Mouse (Mus musculus) MEL (cell line): ENCODE measurements around the gene Fgfr2. TPM values are rescaled to one million over a fixed set of nuclear protein-coding genes. Genes with fewer than 3 reads are reported as not detected.

Experiments
- DNase-seq: peaks from one replicate; pipeline ENCODE4 v3.0.0; 2011; ENCODE audit warnings: low read depth, low spot score
- H3K27ac ChIP-seq: 2 replicates; pipeline ENCODE4 v1.5.1; 2012; ENCODE audit warnings: low read depth, mild to moderate bottlenecking, control low read depth, low read length, moderate library complexity; ENCODE audit not compliant: control insufficient read depth
- H3K27me3 ChIP-seq, 2 experiments: fragments of 150-350 bp in 1 of 2; sonication (generic) in 1 of 2; 2 replicates each; pipeline ENCODE4 v1.6.1; 2012; ENCODE audit warnings: low read length in 2 of 2, mild to moderate bottlenecking in 2 of 2, improper control_type of control experiment in 1 of 2, moderate library complexity in 1 of 2; ENCODE audit not compliant: insufficient read depth in 2 of 2, control insufficient read depth in 1 of 2
- H3K36me3 ChIP-seq, 2 experiments: 2 replicates each; pipeline ENCODE4 v1.6.1; 2012 to 2014; ENCODE audit warnings: low read length in 2 of 2, improper control_type of control experiment in 1 of 2, inconsistent platforms in 1 of 2, mild to moderate bottlenecking in 1 of 2; ENCODE audit not compliant: insufficient read depth in 2 of 2, control insufficient read depth in 1 of 2
- H3K4me1 ChIP-seq, 2 experiments: fragments of 150-350 bp in 1 of 2; sonication (generic) in 1 of 2; 2 replicates each; pipeline ENCODE4 v1.6.1; 2012; ENCODE audit warnings: low read length in 2 of 2, improper control_type of control experiment in 1 of 2, mild to moderate bottlenecking in 1 of 2; ENCODE audit not compliant: insufficient read depth in 2 of 2, control insufficient read depth in 1 of 2
- H3K4me3 ChIP-seq, 2 experiments: fragments of 150-350 bp in 1 of 2; sonication (generic) in 1 of 2; 2 replicates each; pipeline ENCODE4 v1.5.1; 2012; ENCODE audit warnings: low read depth in 2 of 2, low read length in 2 of 2, mild to moderate bottlenecking in 2 of 2, moderate library complexity in 2 of 2, control low read depth in 1 of 2, improper control_type of control experiment in 1 of 2; ENCODE audit not compliant: control insufficient read depth in 1 of 2, insufficient read depth in 1 of 2
- H3K79me2 ChIP-seq: 2 replicates; pipeline ENCODE4 v1.6.1; 2012; ENCODE audit warnings: mild to moderate bottlenecking, low read length, moderate library complexity; ENCODE audit not compliant: control insufficient read depth, poor library complexity, insufficient read depth
- H3K9ac ChIP-seq: 2 replicates; pipeline ENCODE4 v1.6.1; 2012; ENCODE audit warnings: low read depth, mild to moderate bottlenecking, control low read depth, low read length, moderate library complexity; ENCODE audit not compliant: control insufficient read depth, poor library complexity, severe bottlenecking
- H3K9me3 ChIP-seq: fragments of 150-350 bp; sonication (generic); replicated peaks from 2 replicates; pipeline ENCODE4 v1.6.1; 2012; ENCODE audit warnings: mild to moderate bottlenecking, low read length, improper control_type of control experiment, moderate library complexity; ENCODE audit not compliant: insufficient read depth
- BHLHE40 ChIP-seq: IDR thresholded peaks from 2 replicates; pipeline ENCODE4 v1.6.1; 2012; ENCODE audit warnings: low read depth, mild to moderate bottlenecking, inconsistent platforms, low read length, improper control_type of control experiment, borderline replicate concordance
- CHD1 ChIP-seq: IDR thresholded peaks from 2 replicates; pipeline ENCODE4 v1.6.1; 2012; ENCODE audit warnings: low read depth, mild to moderate bottlenecking, inconsistent platforms, low read length, improper control_type of control experiment
- CTCF ChIP-seq, 3 experiments: IDR thresholded peaks in 2 of 3; conservative IDR thresholded peaks in 1 of 3; 2 replicates each; pipeline ENCODE4 v1.5.1; 2011 to 2012; ENCODE audit warnings: low read length in 3 of 3, low read depth in 2 of 3, mild to moderate bottlenecking in 2 of 3, improper control_type of control experiment in 1 of 3, inconsistent platforms in 1 of 3, mixed read lengths in 1 of 3, moderate library complexity in 1 of 3; ENCODE audit not compliant: control insufficient read depth in 1 of 3, insufficient read depth in 1 of 3, poor library complexity in 1 of 3, severe bottlenecking in 1 of 3
- E2F4 ChIP-seq: IDR thresholded peaks from 2 replicates; pipeline ENCODE4 v1.6.1; 2011; ENCODE audit warnings: low read depth, low read length, improper control_type of control experiment, borderline replicate concordance
- GABPA ChIP-seq: IDR thresholded peaks from 2 replicates; pipeline ENCODE4 v1.6.1; 2012; ENCODE audit warnings: low read depth, mild to moderate bottlenecking, inconsistent platforms, low read length, improper control_type of control experiment, moderate library complexity
- HCFC1 ChIP-seq: IDR thresholded peaks from 2 replicates; pipeline ENCODE4 v1.6.1; 2012; ENCODE audit warnings: low read depth, mild to moderate bottlenecking, inconsistent platforms, low read length, improper control_type of control experiment, moderate library complexity
- JUND ChIP-seq: IDR thresholded peaks from 2 replicates; pipeline ENCODE4 v1.6.1; 2011; ENCODE audit warnings: low read depth, mild to moderate bottlenecking, improper control_type of control experiment, low read length
- KAT2A ChIP-seq: conservative IDR thresholded peaks from 2 replicates; pipeline ENCODE4 v1.6.1; 2012; ENCODE audit warnings: low read depth, low read length, improper control_type of control experiment, inconsistent platforms
- MAFK ChIP-seq: IDR thresholded peaks from 2 replicates; pipeline ENCODE4 v1.6.1; 2011; ENCODE audit warnings: low read depth, mild to moderate bottlenecking, low read length, improper control_type of control experiment, borderline replicate concordance
- MAX ChIP-seq: IDR thresholded peaks from 2 replicates; pipeline ENCODE4 v1.6.1; 2011; ENCODE audit warnings: low read length, improper control_type of control experiment
- MAZ ChIP-seq: IDR thresholded peaks from 2 replicates; pipeline ENCODE4 v1.6.1; 2012; ENCODE audit warnings: low read depth, mild to moderate bottlenecking, inconsistent platforms, low read length, improper control_type of control experiment
- MEF2A ChIP-seq: IDR thresholded peaks from 2 replicates; pipeline ENCODE4 v1.6.1; 2014; ENCODE audit warnings: low read depth, mild to moderate bottlenecking, inconsistent platforms, low read length, improper control_type of control experiment; ENCODE audit not compliant: poor library complexity, insufficient replicate concordance, severe bottlenecking; ENCODE audit errors: extremely low read depth
- MYB ChIP-seq: IDR thresholded peaks from 2 replicates; pipeline ENCODE4 v1.6.1; 2011; ENCODE audit warnings: mild to moderate bottlenecking, low read depth, low read length, improper control_type of control experiment
- MYC ChIP-seq: IDR thresholded peaks from 2 replicates; pipeline ENCODE4 v1.6.1; 2011; ENCODE audit warnings: low read depth, mild to moderate bottlenecking, low read length, improper control_type of control experiment, moderate library complexity
- NRF1 ChIP-seq: IDR thresholded peaks from 2 replicates; pipeline ENCODE4 v1.6.1; 2014; ENCODE audit warnings: low read depth, mild to moderate bottlenecking, inconsistent platforms, low read length, improper control_type of control experiment, moderate library complexity; ENCODE audit not compliant: poor library complexity, insufficient read depth, severe bottlenecking
- POLR2A ChIP-seq, 2 experiments: IDR thresholded peaks; 2 replicates each; pipeline ENCODE4 v1.6.1; 2011 to 2012; ENCODE audit warnings: low read length in 2 of 2, mild to moderate bottlenecking in 2 of 2, control low read depth in 1 of 2, improper control_type of control experiment in 1 of 2, low read depth in 1 of 2, moderate library complexity in 1 of 2; ENCODE audit not compliant: control insufficient read depth in 1 of 2, insufficient read depth in 1 of 2, poor library complexity in 1 of 2
- POLR2AphosphoS5 ChIP-seq: IDR thresholded peaks from 2 replicates; pipeline ENCODE4 v1.6.1; 2012; ENCODE audit warnings: low read depth, borderline replicate concordance, mild to moderate bottlenecking, inconsistent platforms, low read length, moderate library complexity, mixed read lengths
- RAD21 ChIP-seq: IDR thresholded peaks from 2 replicates; pipeline ENCODE4 v1.6.1; 2011; ENCODE audit warnings: mild to moderate bottlenecking, low read depth, low read length, improper control_type of control experiment
- SIN3A ChIP-seq: IDR thresholded peaks from 2 replicates; pipeline ENCODE4 v1.6.1; 2012; ENCODE audit warnings: low read length, improper control_type of control experiment, inconsistent platforms
- SMC3 ChIP-seq: IDR thresholded peaks from 2 replicates; pipeline ENCODE4 v1.6.1; 2011; ENCODE audit warnings: low read depth, low read length, improper control_type of control experiment
- TAL1 ChIP-seq: IDR thresholded peaks from 2 replicates; pipeline ENCODE4 v1.6.1; 2012; ENCODE audit warnings: mild to moderate bottlenecking, inconsistent platforms, low read length, moderate library complexity, mixed read lengths
- TBP ChIP-seq: IDR thresholded peaks from 2 replicates; pipeline ENCODE4 v1.8.0; 2011; ENCODE audit warnings: low read depth, low read length, improper control_type of control experiment
- UBTF ChIP-seq: IDR thresholded peaks from 2 replicates; pipeline ENCODE4 v1.6.1; 2012; ENCODE audit warnings: low read depth, mild to moderate bottlenecking, inconsistent platforms, low read length, improper control_type of control experiment, moderate library complexity, borderline replicate concordance; ENCODE audit not compliant: insufficient read depth
- USF2 ChIP-seq, 2 experiments: IDR thresholded peaks; 2 replicates each; pipeline ENCODE4 v1.6.1; 2011 to 2012; ENCODE audit warnings: improper control_type of control experiment in 2 of 2, low read length in 2 of 2, borderline replicate concordance in 1 of 2, inconsistent platforms in 1 of 2, low read depth in 1 of 2, mild to moderate bottlenecking in 1 of 2; ENCODE audit not compliant: insufficient read depth in 1 of 2
- ZC3H11A ChIP-seq: IDR thresholded peaks from 2 replicates; pipeline ENCODE4 v1.6.1; 2012; ENCODE audit warnings: low read depth, mild to moderate bottlenecking, inconsistent platforms, low read length, improper control_type of control experiment
- ZKSCAN1 ChIP-seq: IDR thresholded peaks from 2 replicates; pipeline ENCODE4 v1.6.1; 2012; ENCODE audit warnings: low read depth, mild to moderate bottlenecking, inconsistent platforms, low read length, improper control_type of control experiment, moderate library complexity
- ZNF384 ChIP-seq: IDR thresholded peaks from 2 replicates; pipeline ENCODE4 v1.6.1; 2012; ENCODE audit warnings: low read depth, mild to moderate bottlenecking, inconsistent platforms, low read length, improper control_type of control experiment
- polyA plus RNA-seq, 2 experiments: library from polyadenylated mRNA; stranded (reverse) in 1 of 2; unstranded in 1 of 2; fragments of >175 nt in 1 of 2; fragments of >200 nt in 1 of 2; gene quantifications; 2 replicates each; pipeline versions ENCODE4 v1.2.1 to v1.2.4; 2012; ENCODE audit warnings: low replicate concordance in 2 of 2, low read depth in 1 of 2; ENCODE audit not compliant: insufficient read length in 2 of 2, insufficient read depth in 1 of 2, missing spikeins in 1 of 2
- total RNA-seq: library from RNA; depleted of rRNA; stranded (reverse); fragments of 300-350 nt; gene quantifications from 2 replicates; pipeline ENCODE4 v1.2.3, GENCODE M21; 2012

The Fgfr2 gene
- total and polyA plus RNA-seq, 3 experiments = not detected

- Histone ChIP-seq H3K4me1 (no peaks in the 10 kb centered on the region), H3K36me3 (no peaks in the 10 kb centered on the region; a peak in 1 of 4 replicates)
Observed at GRCm38 (mm10) chr7:133102578-133102977, 20.6 kb downstream of the Fgfr2 start.

GRCm38 (mm10) chr7:133101070-133101469 lies 22.1 kb downstream of the Fgfr2 start:
- Histone ChIP-seq H3K79me2 (peaks cover 31% of the 10 kb centered on the region), H3K36me3 (peaks cover 0 to 1% of the 10 kb centered on the region in 2 experiments; a peak in 1 of 4 replicates), H3K4me1 (no peaks in the 10 kb centered on the region), H3K9ac (no peak overlapping the region), H3K27me3 (no peaks in the 10 kb centered on the region), H3K27ac (no peak overlapping the region), H3K9me3 (no peaks in the 10 kb centered on the region), H3K4me3 (no peak overlapping the region)
- TF ChIP-seq NRF1 = no peak
- TF ChIP-seq TAL1 = no peak
- no peak for TF ChIP-seq MAZ
- TF ChIP-seq JUND = no peak
- TF ChIP-seq MYB = no peak
- no peak for TF ChIP-seq MAFK
- no peak for TF ChIP-seq CHD1
- TF ChIP-seq E2F4 = no peak
- no peak for DNase-seq

More at GRCm38 (mm10) chr7:133102578-133102977, 20.6 kb downstream of the Fgfr2 start:
- peaks cover 33% of the 10 kb centered on the region for H3K79me2 ChIP-seq
- H3K27ac ChIP-seq = no peak overlapping the region
- H3K9me3 ChIP-seq = no peaks in the 10 kb centered on the region
- no peak for TF ChIP-seq NRF1
- H3K4me3 ChIP-seq = no peak overlapping the region
- no peak overlapping the region for H3K9ac ChIP-seq
- DNase-seq = no peak
- H3K27me3 ChIP-seq = no peaks in the 10 kb centered on the region

- no peak overlapping the region for H3K27ac ChIP-seq
- H3K9ac ChIP-seq = no peak overlapping the region
- H3K4me3 ChIP-seq = no peak overlapping the region
- H3K27me3 ChIP-seq = no peaks in the 10 kb centered on the region
- TF ChIP-seq SIN3A = no peak
- TF ChIP-seq E2F4 = no peak
- TF ChIP-seq GABPA = no peak
- no peak for TF ChIP-seq ZNF384
- TF ChIP-seq MYC = no peak
- TF ChIP-seq UBTF = no peak
- TF ChIP-seq RAD21 = no peak
- no peak for TF ChIP-seq POLR2A (IDR thresholded peaks at IDR 0.05; ENCODE audit: control insufficient read depth in 1 of 2, insufficient read depth in 1 of 2, low read depth in 1 of 2, low read length in 2 of 2, poor library complexity in 1 of 2)
- TF ChIP-seq ZKSCAN1 = no peak
- no peak for TF ChIP-seq SMC3
- TF ChIP-seq KAT2A = no peak
- no peak for TF ChIP-seq MAX
- no peak for TF ChIP-seq MEF2A
- TF ChIP-seq CTCF (IDR thresholded peaks at IDR 0.05 in 2 of 3, conservative IDR thresholded peaks at IDR 0.05 in 1 of 3; ENCODE audit: control insufficient read depth in 1 of 3, insufficient read depth in 1 of 3, low read depth in 2 of 3, low read length in 3 of 3, poor library complexity in 1 of 3, severe bottlenecking in 1 of 3) = no peak
- TF ChIP-seq POLR2AphosphoS5 = no peak
- TF ChIP-seq HCFC1 = no peak
- no peak for TF ChIP-seq BHLHE40
- TF ChIP-seq USF2 (IDR thresholded peaks at IDR 0.05; ENCODE audit: borderline replicate concordance in 1 of 2, insufficient read depth in 1 of 2, low read depth in 1 of 2, low read length in 2 of 2) = no peak
- TF ChIP-seq TBP = no peak
- no peak for TF ChIP-seq ZC3H11A
- TF ChIP-seq, all 39 proteins: peak for 0
- no peaks in the 10 kb centered on the region for H3K4me1 ChIP-seq
- DNase-seq = no peak
- peaks cover 0 to 1% of the 10 kb centered on the region in 2 experiments; a peak in 1 of 4 replicates for H3K36me3 ChIP-seq
- no peaks in the 10 kb centered on the region for H3K9me3 ChIP-seq
- H3K79me2 ChIP-seq = peaks cover 27% of the 10 kb centered on the region
Observed at GRCm38 (mm10) chr7:133100178-133100577, 23.0 kb downstream of the Fgfr2 start.
